30 mouse cellular contexts compared by ENCODE assay signal in genomic region chr11:84893113-84893512, GRCm38 (mm10).
"Had no signal": no experiment of that assay in that cellular context is flagged by ENCODE, and none has a peak within 500 bp of the region (broad histone marks: within the 10 kb centered on the region; RNA-seq: fewer than 3 reads in every experiment).

No protein-coding gene starts in this region.

- H3K4me3 ChIP-seq: left cerebral cortex, adult 2 months; limb, embryonic 10.5 days; limb, embryonic 12.5 days; limb, embryonic 13.5 days; limb, embryonic 15.5 days; liver, embryonic 12.5 days; liver, embryonic 13.5 days; liver, embryonic 15.5 days; lung, embryonic 15.5 days; megakaryocyte, embryonic 14.5 days; midbrain, embryonic 10.5 days; midbrain, embryonic 12.5 days; midbrain, embryonic 13.5 days; midbrain, embryonic 15.5 days; myocyte had no signal

- H3K4me2 ChIP-seq: limb, embryonic 12.5 days; limb, embryonic 13.5 days; limb, embryonic 15.5 days; liver, embryonic 11.5 days; liver, embryonic 12.5 days; liver, embryonic 13.5 days; liver, embryonic 15.5 days; lung, embryonic 14.5 days; lung, embryonic 15.5 days; midbrain, embryonic 11.5 days; midbrain, embryonic 12.5 days; midbrain, embryonic 13.5 days; midbrain, embryonic 15.5 days had no signal

- ATAC-seq: liver, embryonic 12.5 days; liver, postnatal 0 days; lung, postnatal 0 days; midbrain, embryonic 13.5 days; midbrain, embryonic 15.5 days; midbrain, embryonic 16.5 days had no signal

- H3K27me3 ChIP-seq: limb, embryonic 12.5 days; limb, embryonic 13.5 days; limb, embryonic 15.5 days; liver, embryonic 12.5 days; liver, embryonic 13.5 days; liver, embryonic 15.5 days; lung, embryonic 15.5 days; megakaryocyte, embryonic 14.5 days; midbrain, embryonic 12.5 days; midbrain, embryonic 13.5 days; midbrain, embryonic 15.5 days had no signal

- H3K27ac ChIP-seq: left cerebral cortex, adult 2 months; limb, embryonic 10.5 days; limb, embryonic 12.5 days; limb, embryonic 13.5 days; limb, embryonic 15.5 days; liver, embryonic 12.5 days; liver, embryonic 13.5 days; liver, embryonic 14.5 days; liver, embryonic 15.5 days; lung, embryonic 15.5 days; macrophage; midbrain, embryonic 10.5 days; midbrain, embryonic 12.5 days; midbrain, embryonic 13.5 days; midbrain, embryonic 15.5 days had no signal

- DNase-seq: left cerebral cortex, postnatal 4 days; liver; liver, embryonic 13.5 days; liver, postnatal 0 days; lung, adult 2 months; lung, embryonic 14.5 days; lung, postnatal 10 days; lung, postnatal 14 days; lung, postnatal 36 days; midbrain, embryonic 14.5 days had no signal

- H3K9me3 ChIP-seq: limb, embryonic 10.5 days; limb, embryonic 12.5 days; limb, embryonic 13.5 days; limb, embryonic 15.5 days; liver, embryonic 12.5 days; liver, embryonic 13.5 days; liver, embryonic 15.5 days; lung, embryonic 15.5 days; megakaryocyte, embryonic 14.5 days; midbrain, embryonic 10.5 days; midbrain, embryonic 12.5 days; midbrain, embryonic 13.5 days; midbrain, embryonic 15.5 days had no signal

- H3K9ac ChIP-seq: limb, embryonic 12.5 days; limb, embryonic 13.5 days; limb, embryonic 15.5 days; liver, embryonic 12.5 days; liver, embryonic 13.5 days; liver, embryonic 14.5 days; liver, embryonic 15.5 days; liver, postnatal 0 days; lung, embryonic 14.5 days; lung, embryonic 15.5 days; midbrain, embryonic 12.5 days; midbrain, embryonic 13.5 days; midbrain, embryonic 15.5 days had no signal

- H3K4me1 ChIP-seq: limb, embryonic 10.5 days; limb, embryonic 12.5 days; limb, embryonic 13.5 days; limb, embryonic 15.5 days; liver, embryonic 12.5 days; liver, embryonic 13.5 days; liver, embryonic 15.5 days; lung, embryonic 15.5 days; midbrain, embryonic 10.5 days; midbrain, embryonic 12.5 days; midbrain, embryonic 13.5 days; midbrain, embryonic 15.5 days had no signal
